Comparison of ENCODE assay signal across 10 mouse cellular contexts in the genomic region with DNA sequence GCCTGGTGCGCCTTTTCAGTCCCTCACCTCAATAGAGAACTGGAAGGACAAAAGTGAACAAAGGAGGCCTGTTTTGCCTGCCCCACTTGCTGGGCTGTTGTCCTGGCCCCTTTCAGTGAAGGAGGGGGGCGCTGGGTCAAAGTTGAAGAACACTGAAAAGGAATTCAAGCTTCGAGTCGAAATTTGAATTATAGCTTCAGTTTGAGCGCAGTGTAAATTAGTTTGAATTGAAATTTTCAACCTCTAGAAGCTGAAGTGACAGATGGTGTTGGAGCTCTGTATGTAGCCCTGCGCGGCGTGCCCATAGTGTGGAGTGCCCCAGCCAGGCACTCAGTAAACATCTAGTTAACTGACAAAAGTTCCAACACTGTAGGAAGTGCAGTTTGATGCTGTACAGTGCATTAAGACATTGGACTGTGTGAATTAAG. TPM values are rescaled to one million over a fixed set of nuclear protein-coding genes. Genes with fewer than 3 reads are reported as not detected.
DNase-seq lines count a peak whose midpoint lies in the region; ATAC-seq and TF ChIP-seq lines count a peak whose summit lies in the region.
"Had no signal": no experiment of that assay in that cellular context is flagged by ENCODE, and none has a peak within 500 bp of the region (broad histone marks: within the 10 kb centered on the region; RNA-seq: fewer than 3 reads in every experiment).

No protein-coding gene starts in this region.

- 17% methylated on average over 8 of the region's 8 CpGs for WGBS in hindbrain, embryonic 12.5 days
- WGBS in midbrain, embryonic 16.5 days, result 9% methylated on average over 8 of the region's 8 CpGs
- WGBS in liver, postnatal 0 days (ENCODE audit: insufficient replicate concordance), result 75% methylated on average over 8 of the region's 8 CpGs

- H3K9ac ChIP-seq in hindbrain, embryonic 12.5 days, result no peak overlapping the region
- H3K9ac ChIP-seq in midbrain, embryonic 16.5 days (ENCODE audit: low read depth, low read length), result no peak overlapping the region
- no peak overlapping the region for H3K9ac ChIP-seq in liver, postnatal 0 days (replicated peaks)

- H3K36me3 ChIP-seq in hindbrain, embryonic 12.5 days, result no peaks in the 10 kb centered on the region
- no peaks in the 10 kb centered on the region for H3K36me3 ChIP-seq in midbrain, embryonic 16.5 days (ENCODE audit: control insufficient read depth, insufficient read depth, low read length)
- H3K36me3 ChIP-seq in liver, postnatal 0 days (replicated peaks; ENCODE audit: insufficient read depth, low read length), result no peaks in the 10 kb centered on the region

- H3K9me3 ChIP-seq in hindbrain, embryonic 12.5 days (replicated peaks), result no peaks in the 10 kb centered on the region
- no peaks in the 10 kb centered on the region for H3K9me3 ChIP-seq in midbrain, embryonic 16.5 days (replicated peaks; ENCODE audit: control insufficient read depth, low read length, poor library complexity, severe bottlenecking)
- H3K9me3 ChIP-seq in liver, postnatal 0 days (ENCODE audit: low read length), result no peaks in the 10 kb centered on the region

- peaks cover 18% of the 10 kb centered on the region for H3K4me1 ChIP-seq in hindbrain, embryonic 12.5 days
- H3K4me1 ChIP-seq in midbrain, embryonic 16.5 days (ENCODE audit: control insufficient read depth, insufficient read depth, low read length), result peaks cover 24% of the 10 kb centered on the region
- no peaks in the 10 kb centered on the region for H3K4me1 ChIP-seq in liver, postnatal 0 days (ENCODE audit: insufficient read depth)

- no peak for DNase-seq in cerebellum, postnatal 14 days
- peak; percentile 63 for DNase-seq in embryo, embryonic 9.5 days (ENCODE audit: extremely low spot score)
- no peak for DNase-seq in thymus, postnatal 36 days
- DNase-seq in liver, postnatal 0 days, result no peak
- no peak for DNase-seq in T-cell, adult 2 months (ENCODE audit: low spot score)
- DNase-seq: adrenal gland, postnatal 14 days had no signal

- peak overlapping the region; percentile 27 for H3K4me2 ChIP-seq in hindbrain, embryonic 12.5 days (replicated peaks)
- peak overlapping the region; percentile 21; the same call in 1 of the 2 replicates for H3K4me2 ChIP-seq in midbrain, embryonic 16.5 days (ENCODE audit: low read length)
- no peak overlapping the region for H3K4me2 ChIP-seq in liver, postnatal 0 days (ENCODE audit: low read depth, low read length)

- no peaks in the 10 kb centered on the region for H3K27me3 ChIP-seq in hindbrain, embryonic 12.5 days
- no peaks in the 10 kb centered on the region for H3K27me3 ChIP-seq in midbrain, embryonic 16.5 days (ENCODE audit: control insufficient read depth, insufficient read depth, low read depth, low read length)
- H3K27me3 ChIP-seq in liver, postnatal 0 days (ENCODE audit: insufficient read depth, low read length), result no peaks in the 10 kb centered on the region

- H3K27ac ChIP-seq in hindbrain, embryonic 12.5 days, result peak overlapping the region; percentile 77
- peak overlapping the region; percentile 67 for H3K27ac ChIP-seq in midbrain, embryonic 16.5 days (ENCODE audit: low read length)
- H3K27ac ChIP-seq in liver, postnatal 0 days (ENCODE audit: low read depth), result no peak overlapping the region

- ATAC-seq in cerebellum, adult (ENCODE audit: insufficient number of reproducible peaks, low FRiP score, low TSS enrichment), result peak; percentile 57; the same call in 1 of the 2 replicates
- ATAC-seq in hindbrain, embryonic 12.5 days (ENCODE audit: low FRiP score), result peak; percentile 94
- ATAC-seq in midbrain, embryonic 16.5 days, result peak; percentile 79
- ATAC-seq in liver, postnatal 0 days, result no peak

- TF ChIP-seq CTCF in liver, postnatal 0 days (IDR thresholded peaks at IDR 0.05; ENCODE audit: low read depth), result no peak

- H3K4me3 ChIP-seq in hindbrain, embryonic 12.5 days, result no peak overlapping the region
- H3K4me3 ChIP-seq in midbrain, embryonic 16.5 days (ENCODE audit: low read depth, low read length), result no peak overlapping the region
- H3K4me3 ChIP-seq in liver, postnatal 0 days (ENCODE audit: low read depth, low read length), result no peak overlapping the region

- TF ChIP-seq EP300 in liver, postnatal 0 days (IDR thresholded peaks at IDR 0.05; ENCODE audit: low read depth), result no peak

RNA-seq across cellular contexts. Expression of a gene that starts 9.5 kb away (rescaled TPM):
- polyA plus RNA-seq in hindbrain, embryonic 12.5 days (2016; fragmentation: Nextera tagmentation; extraction: Ambion mirVana), result 97.0 and 110 TPM in 2 replicates
- polyA plus RNA-seq in midbrain, embryonic 16.5 days (2015; fragmentation: Nextera tagmentation; extraction: Ambion mirVana), result 148 and 160 TPM in 2 replicates
- 0.17 TPM in 1 of 2 replicates, not detected in the other for polyA plus RNA-seq in liver, postnatal 0 days (2015; fragmentation: Nextera tagmentation; extraction: Ambion mirVana)
- polyA plus RNA-seq: liver, adult 2 months had no signal

Comparison
In these comparisons a context has a peak if more than half of its experiments do, and no peak if none do; other contexts are left out.
1. RNA of a gene that starts 9.5 kb away (polyA plus RNA-seq): 148 to 160 TPM in midbrain, embryonic 16.5 days and 97.0 to 110 TPM in hindbrain, embryonic 12.5 days; 0.17 TPM in liver, postnatal 0 days; every median in the first group is over 10 times any median in the second.